Mouse (Mus musculus) E14TG2a.4 (cell line): ENCODE results near the gene Ntm.

Source experiments
- CTCF ChIP-seq: conservative IDR thresholded peaks from 2 replicates; pipeline ENCODE4 v1.5.1; 2014; ENCODE audit warnings: low read length
- POU5F1 ChIP-seq: IDR thresholded peaks from 2 replicates; pipeline ENCODE4 v1.6.1; 2014; ENCODE audit warnings: low read length, borderline replicate concordance

DNA sequence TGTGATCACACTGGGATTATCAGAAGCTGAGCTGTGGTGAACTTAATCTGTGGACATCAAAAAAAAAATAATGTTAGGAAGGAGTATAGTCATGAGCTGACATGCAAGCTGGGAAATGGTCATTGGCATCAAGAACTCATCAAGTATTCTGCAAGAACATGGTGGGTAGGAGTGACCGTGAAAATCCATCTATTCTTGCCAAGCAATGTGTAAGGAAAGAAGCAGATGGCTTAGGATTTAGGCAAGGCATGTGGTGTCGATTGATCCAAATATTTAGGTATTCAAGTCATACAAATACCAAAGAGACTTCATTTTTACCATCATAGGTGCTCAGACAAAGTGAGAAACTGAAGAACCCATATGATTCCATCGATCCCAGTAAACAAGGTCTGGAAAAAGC, 946.1 kb downstream of the Ntm start:
- no peak for TF ChIP-seq CTCF
- no peak for TF ChIP-seq POU5F1
